Mouse (Mus musculus) myocyte (in vitro differentiated cells): ENCODE measurements at regions not wholly inside any gene's neighbourhood (a gene's known extent, or its start where the extent isn't known, plus 50 kb on each side); places are given as distances from the start of the nearest gene placed in this dataset.

ENCODE experiments used
- H3K27me3 ChIP-seq: one replicate; pipeline ENCODE4 v1.6.1; 2011; ENCODE audit not compliant: control insufficient read depth, insufficient read depth, insufficient read length
- H3K36me3 ChIP-seq: one replicate; pipeline ENCODE4 v1.6.1; 2011; ENCODE audit not compliant: control insufficient read depth, insufficient read depth
- H3K4me2 ChIP-seq: one replicate; pipeline ENCODE4 v1.6.1; 2011; ENCODE audit warnings: low read depth, control low read depth
- H3K4me3 ChIP-seq: one replicate; pipeline ENCODE4 v1.5.1; 2011; ENCODE audit warnings: mild to moderate bottlenecking, control low read depth, moderate library complexity
- H3K79me2 ChIP-seq: one replicate; pipeline ENCODE4 v1.6.1; 2011; ENCODE audit not compliant: control insufficient read depth, insufficient read depth
- H3ac ChIP-seq: one replicate; pipeline ENCODE4 v1.6.1; 2011; ENCODE audit not compliant: control insufficient read depth, insufficient read length
- CEBPB ChIP-seq: IDR thresholded peaks from 2 replicates; pipeline ENCODE4 v1.6.1; 2011; ENCODE audit warnings: mild to moderate bottlenecking, moderate library complexity; ENCODE audit not compliant: poor library complexity, insufficient read depth, severe bottlenecking
- E2F4 ChIP-seq: IDR thresholded peaks from one replicate; pipeline ENCODE4 v1.6.1; 2011; ENCODE audit warnings: mild to moderate bottlenecking, control low read depth, moderate library complexity; ENCODE audit not compliant: insufficient read depth
- MAX ChIP-seq: IDR thresholded peaks from one replicate; pipeline ENCODE4 v1.6.1; 2011; ENCODE audit warnings: low read depth, mild to moderate bottlenecking, control low read depth
- MYOD1 ChIP-seq, 3 experiments: IDR thresholded peaks; one replicate each; pipeline ENCODE4 v1.6.1; 2011; ENCODE audit warnings: control low read depth in 2 of 3, low read depth in 2 of 3, mild to moderate bottlenecking in 2 of 3, moderate library complexity in 1 of 3; ENCODE audit not compliant: insufficient read length in 2 of 3, control insufficient read depth in 1 of 3
- MYOG ChIP-seq, 3 experiments: IDR thresholded peaks; one replicate each; pipeline ENCODE4 v1.6.1; 2011; ENCODE audit warnings: control low read depth in 2 of 3, low read depth in 2 of 3, mild to moderate bottlenecking in 2 of 3; ENCODE audit not compliant: insufficient read length in 2 of 3, control insufficient read depth in 1 of 3, insufficient read depth in 1 of 3
- POLR2A ChIP-seq: IDR thresholded peaks from one replicate; pipeline ENCODE4 v1.6.1; 2011; ENCODE audit warnings: low read depth, mild to moderate bottlenecking, control low read depth, moderate library complexity; ENCODE audit not compliant: insufficient read length
- POLR2AphosphoS2 ChIP-seq: IDR thresholded peaks from one replicate; pipeline ENCODE4 v1.6.1; 2011; ENCODE audit warnings: low read depth, control low read depth; ENCODE audit not compliant: insufficient read length
- REST ChIP-seq: IDR thresholded peaks from one replicate; pipeline ENCODE4 v1.6.1; 2011; ENCODE audit warnings: mild to moderate bottlenecking, control low read depth, moderate library complexity; ENCODE audit not compliant: insufficient read depth, insufficient read length
- SRF ChIP-seq: IDR thresholded peaks from one replicate; pipeline ENCODE4 v1.6.1; 2011; ENCODE audit warnings: low read depth; ENCODE audit not compliant: control insufficient read depth, insufficient read length
- TCF12 ChIP-seq: IDR thresholded peaks from one replicate; pipeline ENCODE4 v1.6.1; 2011; ENCODE audit warnings: mild to moderate bottlenecking, control low read depth; ENCODE audit not compliant: poor library complexity, insufficient read depth, severe bottlenecking
- TCF3 ChIP-seq: IDR thresholded peaks from one replicate; pipeline ENCODE4 v1.6.1; 2011; ENCODE audit warnings: low read depth, control low read depth; ENCODE audit not compliant: insufficient read length
- USF1 ChIP-seq: IDR thresholded peaks from one replicate; pipeline ENCODE4 v1.6.1; 2011; ENCODE audit warnings: low read depth, mild to moderate bottlenecking, control low read depth, moderate library complexity

- no peaks in the 10 kb centered on the region for H3K36me3 ChIP-seq
- H3ac ChIP-seq = no peak overlapping the region
- H3K4me2 ChIP-seq = no peak overlapping the region
- no peaks in the 10 kb centered on the region for H3K79me2 ChIP-seq
- TF ChIP-seq TCF3 (no peak), USF1 (no peak), CEBPB (no peak), POLR2A (no peak), MYOG (IDR thresholded peaks at IDR 0.05; ENCODE audit: control insufficient read depth in 1 of 3, insufficient read depth in 1 of 3, insufficient read length in 2 of 3, low read depth in 2 of 3) (no peak), E2F4 (no peak), MYOD1 (IDR thresholded peaks at IDR 0.05; ENCODE audit: control insufficient read depth in 1 of 3, insufficient read length in 2 of 3, low read depth in 2 of 3) (no peak), REST (no peak), POLR2AphosphoS2 (no peak), TCF12 (no peak), MAX (no peak), SRF (no peak)
- H3K4me3 ChIP-seq = no peak overlapping the region
- H3K27me3 ChIP-seq = no peaks in the 10 kb centered on the region
Measured at GRCm38 (mm10) chr13:59216686-59217298, 368.2 kb downstream of the Agtpbp1 start.

GRCm38 (mm10) chr13:59212296-59212701 is 372.7 kb downstream of the Agtpbp1 start:
- Histone ChIP-seq H3K27me3 (no peaks in the 10 kb centered on the region), H3K36me3 (no peaks in the 10 kb centered on the region), H3K4me2 (no peak overlapping the region), H3K79me2 (no peaks in the 10 kb centered on the region), H3K4me3 (no peak overlapping the region), H3ac (no peak overlapping the region)
- TF ChIP-seq CEBPB (no peak), TCF3 (no peak), MAX (no peak), TCF12 (no peak), REST (no peak), SRF (no peak), POLR2AphosphoS2 (no peak), USF1 (no peak), MYOD1 (IDR thresholded peaks at IDR 0.05; ENCODE audit: control insufficient read depth in 1 of 3, insufficient read length in 2 of 3, low read depth in 2 of 3) (no peak), POLR2A (no peak), MYOG (IDR thresholded peaks at IDR 0.05; ENCODE audit: control insufficient read depth in 1 of 3, insufficient read depth in 1 of 3, insufficient read length in 2 of 3, low read depth in 2 of 3) (no peak), E2F4 (no peak)

DNA sequence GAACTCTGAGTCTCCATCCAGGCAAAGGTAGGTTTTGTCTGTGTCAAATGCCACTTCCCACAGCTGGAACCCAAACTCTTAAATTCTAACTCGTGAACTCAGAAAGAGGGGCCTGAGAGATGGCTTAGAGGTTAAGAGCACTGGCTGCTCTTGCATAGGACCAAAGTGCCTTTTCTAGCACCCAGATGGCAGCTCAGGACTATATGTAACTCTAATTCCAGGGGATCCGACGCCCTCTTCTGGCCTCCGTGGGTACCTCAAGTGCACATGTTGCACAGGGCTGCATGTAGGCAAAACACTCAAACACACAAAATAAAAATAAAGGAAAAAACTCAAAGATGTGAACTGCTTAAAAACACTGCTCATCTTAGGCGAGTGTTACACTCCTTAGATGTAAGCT is 374.2 kb downstream of the Agtpbp1 start:
- no peak overlapping the region for H3K4me3 ChIP-seq

GRCm38 (mm10) chr13:59206186-59206585 is 378.8 kb downstream of the Agtpbp1 start:
- no peak overlapping the region for H3K4me3 ChIP-seq
- no peaks in the 10 kb centered on the region for H3K36me3 ChIP-seq
- H3ac ChIP-seq = no peak overlapping the region
- H3K27me3 ChIP-seq = no peaks in the 10 kb centered on the region
- H3K4me2 ChIP-seq = no peak overlapping the region
- H3K79me2 ChIP-seq = no peaks in the 10 kb centered on the region
- no peak for TF ChIP-seq MYOD1 (IDR thresholded peaks at IDR 0.05; ENCODE audit: control insufficient read depth in 1 of 3, insufficient read length in 2 of 3, low read depth in 2 of 3)
- no peak for TF ChIP-seq TCF12
- TF ChIP-seq TCF3 = no peak
- no peak for TF ChIP-seq SRF
- TF ChIP-seq E2F4 = no peak
- no peak for TF ChIP-seq MAX
- TF ChIP-seq POLR2AphosphoS2 = no peak
- no peak for TF ChIP-seq POLR2A
- no peak for TF ChIP-seq MYOG (IDR thresholded peaks at IDR 0.05; ENCODE audit: control insufficient read depth in 1 of 3, insufficient read depth in 1 of 3, insufficient read length in 2 of 3, low read depth in 2 of 3)
- no peak for TF ChIP-seq CEBPB
- no peak for TF ChIP-seq USF1
- no peak for TF ChIP-seq REST

More for the DNA sequence above, 374.2 kb downstream of the Agtpbp1 start:
- no peak overlapping the region for H3K4me2 ChIP-seq
- no peaks in the 10 kb centered on the region for H3K79me2 ChIP-seq
- H3ac ChIP-seq = no peak overlapping the region
- H3K36me3 ChIP-seq = no peaks in the 10 kb centered on the region
- TF ChIP-seq SRF (no peak), MAX (no peak), USF1 (no peak), POLR2A (no peak), MYOG (IDR thresholded peaks at IDR 0.05; ENCODE audit: control insufficient read depth in 1 of 3, insufficient read depth in 1 of 3, insufficient read length in 2 of 3, low read depth in 2 of 3) (no peak), CEBPB (no peak), REST (no peak), E2F4 (no peak), TCF3 (no peak), POLR2AphosphoS2 (no peak), TCF12 (no peak), MYOD1 (IDR thresholded peaks at IDR 0.05; ENCODE audit: control insufficient read depth in 1 of 3, insufficient read length in 2 of 3, low read depth in 2 of 3) (no peak)
- H3K27me3 ChIP-seq = no peaks in the 10 kb centered on the region
